ENCODE assay signal across 17 mouse cellular contexts in genomic region chr3:25673408-25673807, GRCm38 (mm10).
"Had no signal": no experiment of that assay in that cellular context is flagged by ENCODE, and none has a peak within 500 bp of the region (broad histone marks: within the 10 kb centered on the region; RNA-seq: fewer than 3 reads in every experiment).

No protein-coding gene starts in this region.

- H3K9ac ChIP-seq: liver, embryonic 13.5 days; liver, embryonic 15.5 days; liver, postnatal 0 days; lung, embryonic 15.5 days; neural tube, embryonic 12.5 days; stomach, embryonic 15.5 days had no signal

- H3K36me3 ChIP-seq: liver, embryonic 13.5 days; liver, embryonic 15.5 days; lung, embryonic 15.5 days; neural tube, embryonic 12.5 days; stomach, embryonic 15.5 days had no signal

- H3K27ac ChIP-seq: liver, embryonic 13.5 days; liver, embryonic 15.5 days; lung, embryonic 15.5 days; macrophage; neural tube, embryonic 12.5 days; stomach, embryonic 15.5 days; stomach, postnatal 0 days had no signal

- H3K9me3 ChIP-seq: liver, embryonic 13.5 days; liver, embryonic 15.5 days; lung, embryonic 15.5 days; megakaryocyte, embryonic 14.5 days; neural tube, embryonic 12.5 days; stomach, embryonic 15.5 days had no signal

- H3K4me3 ChIP-seq: liver, embryonic 13.5 days; liver, embryonic 15.5 days; lung, embryonic 15.5 days; megakaryocyte, embryonic 14.5 days; neural tube, embryonic 12.5 days; stomach, embryonic 15.5 days had no signal

- H3K4me1 ChIP-seq: liver, embryonic 13.5 days; liver, embryonic 15.5 days; lung, embryonic 15.5 days; megakaryocyte, embryonic 14.5 days; neural tube, embryonic 12.5 days; stomach, embryonic 15.5 days had no signal

- H3K27me3 ChIP-seq: liver, embryonic 13.5 days; liver, embryonic 15.5 days; lung, embryonic 15.5 days; megakaryocyte, embryonic 14.5 days; neural tube, embryonic 12.5 days; stomach, embryonic 15.5 days had no signal

- H3K4me2 ChIP-seq: liver, embryonic 13.5 days; liver, embryonic 15.5 days; lung, embryonic 15.5 days; neural tube, embryonic 12.5 days; stomach, embryonic 15.5 days had no signal

- ATAC-seq: liver, postnatal 0 days; lung, postnatal 0 days had no signal

- DNase-seq: liver, embryonic 13.5 days; liver, postnatal 0 days; lung, adult 2 months; lung, postnatal 14 days; lung, postnatal 36 days; right cerebral cortex, postnatal 14 days; thymus, adult 2 months; thymus, postnatal 25 days; thymus, postnatal 4 days had no signal
